Mouse (Mus musculus): ENCODE results near the gene Pnmal2. TPM values are rescaled to one million over a fixed set of nuclear protein-coding genes. Genes with fewer than 3 reads are reported as not detected.

Pnmal2 gene
- polyA plus RNA-seq, 1 experiment = 1.3 TPM

DNA sequence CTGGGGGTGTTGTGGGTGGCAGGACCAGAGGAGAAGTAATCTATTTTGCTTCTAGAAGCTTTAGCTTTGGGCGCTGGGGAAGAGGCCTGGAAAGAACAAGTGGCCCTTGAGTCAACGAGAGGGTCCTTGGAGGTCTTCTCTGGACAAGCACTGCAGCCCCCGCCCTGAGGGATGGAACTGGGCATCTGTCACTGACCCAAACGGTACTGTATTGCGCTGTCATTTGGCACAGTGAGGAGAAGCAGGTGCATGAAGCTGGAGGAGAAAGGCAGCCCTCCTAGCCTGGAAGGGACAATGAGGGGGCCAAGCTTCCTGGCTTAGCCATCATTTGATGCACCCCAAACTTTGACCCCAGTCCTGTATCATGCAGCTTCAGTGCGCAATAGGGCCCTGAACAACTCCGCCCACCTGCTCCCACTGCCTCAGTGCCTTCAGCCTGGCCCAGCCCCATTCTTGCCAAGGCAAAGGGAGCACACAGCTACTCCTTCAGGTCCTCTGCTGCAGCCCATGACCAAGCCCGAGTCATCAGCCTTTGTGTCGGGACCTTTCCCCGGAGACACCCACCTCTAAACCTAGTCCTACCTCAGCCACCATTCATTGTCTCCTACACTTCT is 22.0 kb upstream of the Pnmal2 start:
- Histone ChIP-seq H3K4me1 (ENCODE audit: control insufficient read depth, insufficient read depth, low read length) (peaks cover 11% of the 10 kb centered on the region; the same call in 1 of the 2 replicates), H3K27ac (ENCODE audit: insufficient read depth, low read length) (no peak overlapping the region), H3K4me3 (ENCODE audit: insufficient read depth, low read length) (peak overlapping the region; percentile 100)
- TF ChIP-seq CTCF (IDR thresholded peaks at IDR 0.05; ENCODE audit: borderline replicate concordance, insufficient read depth, low read length) = no peak
- TF ChIP-seq POLR2A (IDR thresholded peaks at IDR 0.05; ENCODE audit: low read depth, low read length) = peak; percentile 75

DNA sequence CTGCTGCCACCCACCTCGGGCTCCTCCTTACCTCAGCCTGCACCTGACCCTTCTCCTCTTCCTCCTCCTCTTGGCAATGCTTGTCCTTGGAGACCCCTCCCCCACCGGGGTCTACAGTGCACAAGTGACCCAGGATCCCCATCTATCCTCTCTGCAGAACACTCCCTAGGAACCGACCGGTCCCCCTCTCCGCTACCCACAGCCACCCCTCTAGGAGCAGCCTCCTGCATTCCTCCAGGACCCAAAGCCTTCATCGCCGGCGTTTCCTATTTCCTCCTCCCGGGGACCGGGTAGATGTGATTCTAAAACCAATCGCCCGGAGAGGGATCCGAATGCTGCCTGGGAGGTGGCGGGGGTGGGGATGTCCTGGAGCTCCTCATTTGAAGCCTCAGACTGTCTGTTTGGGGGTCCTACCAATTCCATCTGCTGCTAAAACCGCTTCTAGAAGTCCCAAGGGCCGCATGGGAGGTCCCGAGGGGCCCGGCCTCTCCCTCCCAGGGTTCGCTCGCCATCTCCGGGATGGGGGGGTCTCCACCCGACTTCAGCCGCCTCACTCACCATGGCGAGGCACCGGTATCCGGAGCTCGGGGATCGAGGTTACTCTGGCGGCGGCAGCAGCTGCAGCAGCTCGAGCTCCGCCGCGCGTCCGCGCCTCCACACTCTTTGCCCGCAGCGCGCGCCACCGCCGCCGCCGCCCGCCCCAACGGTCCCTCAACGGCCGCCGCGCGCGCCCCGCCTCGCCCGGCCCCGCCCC is 21.0 kb upstream of the Pnmal2 start:
- TF ChIP-seq CTCF (IDR thresholded peaks at IDR 0.05; ENCODE audit: borderline replicate concordance, insufficient read depth, low read length) = no peak
- TF ChIP-seq POLR2A (IDR thresholded peaks at IDR 0.05; ENCODE audit: low read depth, low read length) = peak; percentile 73
- Histone ChIP-seq H3K27ac (ENCODE audit: insufficient read depth, low read length) (peak overlapping the region; percentile 78), H3K4me3 (ENCODE audit: insufficient read depth, low read length) (peak overlapping the region; percentile 100), H3K4me1 (ENCODE audit: control insufficient read depth, insufficient read depth, low read length) (peaks cover 11% of the 10 kb centered on the region; the same call in 1 of the 2 replicates)

DNA sequence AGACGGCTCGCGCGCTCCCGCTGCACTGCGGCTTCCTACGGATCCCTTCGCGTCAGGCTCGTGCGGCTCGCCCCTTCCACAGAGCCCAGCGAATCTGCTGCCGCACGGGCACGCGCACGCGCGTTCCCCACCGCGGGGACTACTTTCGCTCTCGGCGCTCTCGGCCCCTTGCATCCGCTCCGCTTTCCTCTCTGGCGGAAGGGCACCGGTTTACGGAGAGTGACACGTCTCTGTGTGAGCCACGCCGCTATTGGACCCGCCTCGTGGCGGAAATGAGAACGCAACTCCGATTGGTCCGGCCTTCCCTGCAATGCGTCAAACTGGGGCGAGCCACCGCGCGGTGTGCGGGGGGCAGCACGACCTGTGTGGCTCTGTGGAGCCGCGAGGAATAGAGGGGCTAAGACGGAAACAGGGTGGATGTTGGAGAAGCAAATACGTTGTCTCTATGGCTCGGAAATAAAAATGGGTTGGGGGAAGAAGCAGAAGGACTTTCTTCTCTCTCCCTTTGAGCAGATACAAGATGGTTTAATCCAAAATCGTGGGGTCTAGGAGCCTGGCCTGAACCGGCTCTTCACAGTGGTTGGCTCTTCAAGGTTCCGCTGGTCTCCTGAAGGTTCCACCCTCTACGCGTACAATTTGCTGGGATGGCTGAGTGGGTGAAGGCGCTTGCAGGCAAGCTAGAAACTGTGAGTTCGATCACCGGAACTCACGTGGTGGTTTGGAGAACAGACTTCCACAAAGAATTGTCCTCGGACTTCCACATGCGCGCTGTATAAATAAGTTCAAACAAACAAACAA is 20.2 kb upstream of the Pnmal2 start, which contains the start of gene Calm3:
Calm3 (minus strand) TSS at position 78 of the 798 bp plus-strand sequence.
- peak; percentile 81 for TF ChIP-seq POLR2A (IDR thresholded peaks at IDR 0.05; ENCODE audit: low read depth, low read length)
- no peak for TF ChIP-seq CTCF (IDR thresholded peaks at IDR 0.05; ENCODE audit: borderline replicate concordance, insufficient read depth, low read length)
- peaks cover 11% of the 10 kb centered on the region; the same call in 1 of the 2 replicates for H3K4me1 ChIP-seq (ENCODE audit: control insufficient read depth, insufficient read depth, low read length)
- peak within 1 kb of the TSS; percentile 100 for H3K4me3 ChIP-seq (ENCODE audit: insufficient read depth, low read length)
- peak within 1 kb of the TSS; percentile 90 for H3K27ac ChIP-seq (ENCODE audit: insufficient read depth, low read length)

DNA sequence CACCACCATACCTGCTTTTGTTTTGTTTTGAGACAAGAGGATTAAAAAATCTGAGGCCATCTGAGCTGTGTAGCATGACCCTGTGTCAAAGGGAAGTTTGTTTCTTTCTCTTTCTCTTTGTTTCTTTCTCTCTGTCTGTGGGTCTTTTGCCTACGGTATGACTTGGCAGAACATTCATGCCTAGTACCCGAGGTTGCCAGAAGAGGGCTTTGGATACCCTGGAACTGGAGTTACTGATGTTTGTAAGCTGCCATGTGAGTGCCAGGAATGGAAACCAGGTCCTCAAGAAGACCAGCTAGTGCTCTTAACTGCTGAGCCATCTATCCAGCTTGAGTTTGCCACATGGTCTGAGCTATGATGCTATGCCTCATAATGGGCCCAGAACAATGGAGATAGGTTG is 16.1 kb upstream of the Pnmal2 start:
- TF ChIP-seq CTCF (IDR thresholded peaks at IDR 0.05; ENCODE audit: borderline replicate concordance, insufficient read depth, low read length) = no peak
- TF ChIP-seq POLR2A (IDR thresholded peaks at IDR 0.05; ENCODE audit: low read depth, low read length) = no peak
- Histone ChIP-seq H3K4me3 (ENCODE audit: insufficient read depth, low read length) (no peak overlapping the region), H3K27ac (ENCODE audit: insufficient read depth, low read length) (no peak overlapping the region), H3K4me1 (ENCODE audit: control insufficient read depth, insufficient read depth, low read length) (no peaks in the 10 kb centered on the region)

DNA sequence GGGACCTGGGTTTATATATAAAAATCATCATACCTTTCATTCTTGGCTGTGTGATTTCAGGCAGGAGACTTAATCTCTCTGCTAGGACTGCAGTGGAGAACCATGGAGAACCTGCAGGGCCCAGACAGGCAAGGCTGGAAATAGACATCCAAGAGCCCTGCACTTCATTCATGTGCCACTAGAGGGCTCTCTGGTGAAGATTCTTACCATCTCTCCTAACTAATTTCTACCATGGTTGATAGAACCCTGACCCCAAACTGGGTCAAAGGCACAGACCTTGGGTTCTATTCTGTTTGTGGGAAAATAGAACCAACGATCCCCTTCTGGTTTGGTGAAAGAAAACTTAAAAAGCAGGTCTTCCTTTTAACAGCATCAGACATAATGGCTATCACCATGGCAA is 13.6 kb upstream of the Pnmal2 start:
- no peak overlapping the region for H3K27ac ChIP-seq (ENCODE audit: insufficient read depth, low read length)
- H3K4me3 ChIP-seq (ENCODE audit: insufficient read depth, low read length) = no peak overlapping the region
- no peak for TF ChIP-seq CTCF (IDR thresholded peaks at IDR 0.05; ENCODE audit: borderline replicate concordance, insufficient read depth, low read length)
- TF ChIP-seq POLR2A (IDR thresholded peaks at IDR 0.05; ENCODE audit: low read depth, low read length) = no peak
- H3K4me1 ChIP-seq (ENCODE audit: control insufficient read depth, insufficient read depth, low read length) = no peaks in the 10 kb centered on the region

DNA sequence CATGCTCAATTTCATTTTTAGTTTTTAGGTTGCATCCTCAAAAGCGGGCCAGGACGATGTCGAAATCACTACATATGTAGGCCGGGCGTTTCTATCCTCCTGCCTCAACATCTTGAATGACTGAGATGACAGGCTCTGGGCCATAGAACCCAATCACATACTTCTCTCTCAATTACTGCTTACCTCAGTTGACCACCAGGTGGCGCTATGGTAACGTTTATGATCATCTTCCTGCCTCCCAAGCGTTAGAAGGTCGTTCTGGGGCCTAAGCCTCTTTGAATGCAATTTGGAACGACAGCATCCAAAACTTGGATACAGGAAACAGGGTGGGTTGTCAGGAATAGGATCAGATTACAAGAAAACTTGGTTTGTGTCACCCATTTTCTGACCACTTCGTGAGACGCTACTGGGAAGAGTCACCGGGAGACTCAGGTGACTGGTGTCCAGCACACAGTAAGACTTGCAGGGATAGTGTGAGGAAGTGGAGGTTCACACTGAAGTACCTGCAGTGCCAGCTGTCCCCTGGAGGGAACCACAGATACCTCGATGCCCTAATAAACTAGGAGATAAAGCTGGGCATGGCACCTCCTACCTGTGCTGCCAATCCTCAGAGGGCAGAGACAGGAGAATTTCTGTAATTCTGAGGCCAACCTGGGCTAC is 12.4 kb upstream of the Pnmal2 start:
- Histone ChIP-seq H3K4me3 (ENCODE audit: insufficient read depth, low read length) (no peak overlapping the region), H3K4me1 (ENCODE audit: control insufficient read depth, insufficient read depth, low read length) (no peaks in the 10 kb centered on the region), H3K27ac (ENCODE audit: insufficient read depth, low read length) (no peak overlapping the region)
- TF ChIP-seq CTCF (IDR thresholded peaks at IDR 0.05; ENCODE audit: borderline replicate concordance, insufficient read depth, low read length) = 0 out of 2 replicates have a peak, but pooled peaks have one; percentile 15
- TF ChIP-seq POLR2A (IDR thresholded peaks at IDR 0.05; ENCODE audit: low read depth, low read length) = no peak

DNA sequence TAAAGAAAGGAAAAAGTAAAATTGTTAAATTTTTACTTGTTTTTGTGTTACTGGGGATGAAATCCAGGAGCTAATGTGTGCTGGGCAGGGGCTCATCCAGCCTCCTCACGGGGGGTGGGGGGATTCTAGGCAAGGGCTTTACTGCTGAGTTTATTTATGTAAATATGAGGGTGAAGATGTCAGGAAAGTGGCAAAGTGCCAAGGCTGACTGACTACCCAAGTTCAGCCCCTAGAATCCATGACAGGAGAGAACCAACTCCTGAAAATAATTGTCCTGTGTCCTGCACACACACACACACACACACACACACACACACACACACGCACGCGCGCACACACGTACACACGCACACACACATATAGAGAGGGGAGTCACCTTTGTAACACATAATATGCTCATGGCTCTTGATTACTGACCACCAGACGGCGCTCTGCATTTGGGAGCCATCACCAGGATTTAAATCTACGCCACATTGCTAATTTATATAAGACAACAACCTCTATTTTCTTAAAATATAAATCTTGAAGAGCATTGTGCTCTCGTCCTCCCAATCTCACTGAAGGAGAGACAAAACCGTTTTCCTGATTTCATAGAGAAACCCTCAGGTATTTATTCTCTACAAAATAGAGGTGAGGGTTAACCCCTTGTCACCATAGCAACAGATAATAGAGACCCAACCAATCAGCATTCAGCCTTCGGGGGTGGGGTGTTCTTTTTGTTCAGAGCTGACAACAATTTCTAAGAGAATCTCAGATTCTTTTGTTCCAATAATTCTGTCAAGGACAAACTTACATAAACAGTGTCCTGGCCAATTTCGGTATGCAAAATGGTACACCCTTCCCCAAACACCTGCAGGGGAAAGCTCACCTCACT is 11.5 kb upstream of the Pnmal2 start:
- Histone ChIP-seq H3K4me1 (ENCODE audit: control insufficient read depth, insufficient read depth, low read length) (no peaks in the 10 kb centered on the region), H3K4me3 (ENCODE audit: insufficient read depth, low read length) (no peak overlapping the region), H3K27ac (ENCODE audit: insufficient read depth, low read length) (no peak overlapping the region)
- TF ChIP-seq POLR2A (IDR thresholded peaks at IDR 0.05; ENCODE audit: low read depth, low read length) = no peak
- TF ChIP-seq CTCF (IDR thresholded peaks at IDR 0.05; ENCODE audit: borderline replicate concordance, insufficient read depth, low read length) = peak; percentile 13; the same call in 1 of the 2 replicates

DNA sequence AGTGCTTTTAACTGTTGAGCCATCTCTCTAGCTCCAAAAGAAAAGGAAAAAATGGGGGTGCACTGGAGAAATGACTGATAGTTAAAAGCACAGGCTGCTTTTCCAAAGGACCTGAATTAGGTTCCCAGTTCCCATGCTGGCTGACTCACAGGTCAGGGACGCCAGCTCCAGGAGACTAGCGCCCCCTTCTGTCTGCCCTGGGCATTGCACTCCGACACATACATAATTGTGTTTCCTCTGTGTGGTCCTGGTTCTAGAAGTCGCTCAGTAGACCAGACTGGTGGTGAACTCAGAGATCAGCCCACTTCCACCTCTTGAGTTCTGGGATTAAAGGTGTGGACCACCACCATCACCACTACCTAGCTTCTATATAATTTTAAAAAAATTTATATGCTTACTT is 7.2 kb upstream of the Pnmal2 start:
- TF ChIP-seq CTCF (IDR thresholded peaks at IDR 0.05; ENCODE audit: borderline replicate concordance, insufficient read depth, low read length) (peak; percentile 38; the same call in 1 of the 2 replicates), POLR2A (IDR thresholded peaks at IDR 0.05; ENCODE audit: low read depth, low read length) (no peak)
- peaks cover 12% of the 10 kb centered on the region for H3K4me1 ChIP-seq (ENCODE audit: control insufficient read depth, insufficient read depth, low read length)

More for the DNA sequence above, 7.2 kb upstream of the Pnmal2 start:
- no peak overlapping the region for H3K4me3 ChIP-seq (ENCODE audit: insufficient read depth, low read length)
- no peak overlapping the region for H3K27ac ChIP-seq (ENCODE audit: insufficient read depth, low read length)
